In genomic region chr8:104145981-104146689, GRCm38 (mm10) we compare ENCODE assay signal across 8 mouse cellular contexts. TPM values are rescaled to one million over a fixed set of nuclear protein-coding genes. Genes with fewer than 3 reads are reported as not detected.
DNase-seq lines count a peak whose midpoint lies in the region; ATAC-seq lines count a peak whose summit lies in the region.

No protein-coding gene starts in this region.

- H3K27ac ChIP-seq in intestine, embryonic 14.5 days (ENCODE audit: low read depth) = no peak overlapping the region

- WGBS in intestine, embryonic 14.5 days = 35% methylated on average over 15 of the region's 15 CpGs

- H3K9me3 ChIP-seq in intestine, embryonic 14.5 days (ENCODE audit: control insufficient read depth, low read length) = no peaks in the 10 kb centered on the region

- H3K4me2 ChIP-seq in intestine, embryonic 14.5 days (ENCODE audit: low read length) = no peak overlapping the region

- no peak overlapping the region for H3K4me3 ChIP-seq in intestine, embryonic 14.5 days (ENCODE audit: low read depth, low read length)

- no peaks in the 10 kb centered on the region for H3K36me3 ChIP-seq in intestine, embryonic 14.5 days (ENCODE audit: control insufficient read depth, insufficient read depth, low read length)

- H3K4me1 ChIP-seq in intestine, embryonic 14.5 days (replicated peaks; ENCODE audit: control insufficient read depth, insufficient read depth, low read length) = no peaks in the 10 kb centered on the region

- H3K27me3 ChIP-seq in intestine, embryonic 14.5 days (replicated peaks; ENCODE audit: control insufficient read depth, insufficient read depth, low read length) = no peaks in the 10 kb centered on the region

- 0 out of 2 replicates have a peak, but pooled peaks have one; percentile 73 for ATAC-seq in intestine, embryonic 14.5 days (replicated peaks; ENCODE audit: low FRiP score, low TSS enrichment, low read depth)

- DNase-seq in adipocyte (ENCODE audit: low spot score) = peak; percentile 81
- peak; percentile 90 to 92 for DNase-seq in cerebellum, postnatal 4 days (ENCODE audit: low spot score in 2 of 2)
- DNase-seq in gastrocnemius, postnatal 25 days = peak; percentile 54
- peak; percentile 95 for DNase-seq in intestine, embryonic 14.5 days (ENCODE audit: low spot score)
- peak; percentile 46 to 77 for DNase-seq in left cerebral cortex, adult 8-10 months (ENCODE audit: low spot score in 2 of 2)
- peak; percentile 83 for DNase-seq in mesoderm, embryonic 11.5 days (ENCODE audit: low read depth, low spot score)
- DNase-seq in right cerebral cortex, postnatal 36 days (ENCODE audit: low spot score in 2 of 2) = peak; percentile 66 to 78
- DNase-seq in urinary bladder, postnatal 36 days (ENCODE audit: low spot score in 2 of 2) = peak; percentile 75 to 79

- no peak overlapping the region for H3K9ac ChIP-seq in intestine, embryonic 14.5 days (ENCODE audit: low read length)

RNA-seq across cellular contexts. Expression of gene Bean1, which starts 24.1 kb away (rescaled TPM):
- total RNA-seq in gastrocnemius, postnatal 25 days (2021) = under 1 TPM; 0.27 to 0.31 TPM
- polyA plus RNA-seq in intestine, embryonic 14.5 days (2014; fragmentation: Nextera tagmentation; extraction: Ambion mirVana) = 2.3 and 2.4 TPM in 2 replicates
- 10 to 100 TPM in 2 of 4 experiments, 1 to 10 TPM in 2; 8.6 to 11.1 (median 9.9) TPM for total RNA-seq in left cerebral cortex, adult 8-10 months (2022)

RNA-seq across cellular contexts. Expression of gene Cdh5, which starts 44.7 kb away (rescaled TPM):
- 10 to 100 TPM; 41.8 to 51.9 TPM for total RNA-seq in gastrocnemius, postnatal 25 days (2021)
- 26.6 and 28.3 TPM in 2 replicates for polyA plus RNA-seq in intestine, embryonic 14.5 days (2014; fragmentation: Nextera tagmentation; extraction: Ambion mirVana)
- 10 to 100 TPM in 3 of 4 experiments, 1 to 10 TPM in 1; 8.4 to 13.3 (median 11.6) TPM for total RNA-seq in left cerebral cortex, adult 8-10 months (2022)

Comparison
In these comparisons a context has a peak if more than half of its experiments do, and no peak if none do; other contexts are left out.
1. RNA of gene Bean1, which starts 24.1 kb away (total RNA-seq): 8.6 to 11.1 TPM in left cerebral cortex, adult 8-10 months; 0.27 to 0.31 TPM in gastrocnemius, postnatal 25 days; every median in the first group is over 4 times any median in the second.
2. Peak in every context shown above with its lines, with median percentiles within 50 percentile points of each other: DNase-seq.